Mouse (Mus musculus) heart, adult 11 months (tissue): ENCODE data around the gene Acta1.

ENCODE experiments used
- DNase-seq: peaks from one replicate; pipeline ENCODE4 v3.0.0; 2022

Gene Acta1

GRCm38 (mm10) chr8:123894502-123895097 is at the start of gene Acta1:
Gene Acta1, minus strand, starts transcription at chr8:123894751.
- DNase-seq, result peak; percentile 88

GRCm38 (mm10) chr8:123929026-123929425 is 34.5 kb upstream of the Acta1 start:
- DNase-seq, result no peak

- no peak for DNase-seq
These were observed 31.1 kb upstream of the Acta1 start for GRCm38 (mm10) chr8:123925671-123926070.

DNA sequence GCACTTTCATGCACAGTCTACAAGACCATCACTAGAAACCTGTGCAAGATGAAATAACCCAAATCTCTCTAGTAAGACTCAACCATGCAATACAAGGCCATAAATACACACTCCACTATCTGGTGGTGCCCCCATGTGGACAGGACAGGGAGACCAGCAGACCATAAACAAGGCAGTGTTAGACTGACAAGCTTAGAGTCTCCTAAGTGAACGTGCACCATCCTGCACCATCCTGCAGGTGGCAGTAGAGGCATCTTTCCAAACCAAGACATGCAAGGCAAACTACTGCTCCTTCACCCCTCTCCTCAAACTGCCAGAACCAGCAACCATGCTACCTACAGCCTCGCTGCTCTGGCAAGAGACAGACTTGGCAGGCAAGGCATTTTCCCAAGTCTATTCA is 30.2 kb upstream of the Acta1 start:
- peak; percentile 96 for DNase-seq

- DNase-seq, result no peak
These were observed 20.1 kb upstream of the Acta1 start for GRCm38 (mm10) chr8:123914635-123915034.

GRCm38 (mm10) chr8:123912265-123912664 is 17.7 kb upstream of the Acta1 start:
- no peak for DNase-seq

GRCm38 (mm10) chr8:123907604-123908003 is 13.1 kb upstream of the Acta1 start:
- no peak for DNase-seq

DNA sequence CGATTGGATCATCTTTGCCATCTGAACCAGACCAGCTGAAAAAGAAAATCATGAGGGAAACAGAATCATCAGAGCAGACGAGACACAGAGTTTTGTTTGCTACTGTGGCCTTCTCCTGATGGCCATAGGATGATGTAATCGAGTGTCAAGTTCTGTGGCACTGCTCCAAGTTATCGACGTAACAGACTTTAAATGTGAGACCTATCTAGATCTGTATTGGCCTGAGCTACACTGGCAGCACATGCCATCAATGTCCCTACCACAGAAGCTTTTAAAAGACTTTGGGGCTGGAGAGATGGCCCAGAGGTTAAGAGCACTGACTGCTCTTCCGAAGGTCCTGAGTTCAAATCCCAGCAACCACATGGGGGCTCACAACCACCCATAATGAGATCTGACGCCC is 8.1 kb upstream of the Acta1 start:
- DNase-seq, result no peak

GRCm38 (mm10) chr8:123899366-123899765 is 4.8 kb upstream of the Acta1 start:
- DNase-seq, result no peak

GRCm38 (mm10) chr8:123898576-123898975 is 4.0 kb upstream of the Acta1 start:
- DNase-seq, result no peak

DNA sequence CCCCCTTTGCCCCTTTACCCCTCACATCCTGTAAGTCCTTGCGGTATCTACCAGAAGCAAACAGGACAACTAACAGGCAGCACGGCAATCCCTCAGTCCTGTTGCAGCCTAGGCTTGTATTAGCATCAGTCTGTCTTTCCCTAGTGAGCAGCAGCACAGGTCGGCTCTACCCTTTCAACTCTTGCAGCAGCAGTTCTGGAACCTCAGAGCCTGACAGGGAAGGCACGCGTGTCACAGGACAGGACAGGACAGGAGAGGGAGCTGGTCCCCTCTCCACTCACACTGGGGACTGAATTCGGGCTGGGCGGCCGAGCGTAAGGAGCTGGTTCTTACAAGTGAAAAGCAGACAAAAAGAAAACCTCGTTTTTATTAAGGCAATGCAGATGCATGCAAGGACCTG is 2.2 kb upstream of the Acta1 start:
- DNase-seq, result no peak

GRCm38 (mm10) chr8:123896366-123896761 is 1.8 kb upstream of the Acta1 start:
- no peak for DNase-seq

DNA sequence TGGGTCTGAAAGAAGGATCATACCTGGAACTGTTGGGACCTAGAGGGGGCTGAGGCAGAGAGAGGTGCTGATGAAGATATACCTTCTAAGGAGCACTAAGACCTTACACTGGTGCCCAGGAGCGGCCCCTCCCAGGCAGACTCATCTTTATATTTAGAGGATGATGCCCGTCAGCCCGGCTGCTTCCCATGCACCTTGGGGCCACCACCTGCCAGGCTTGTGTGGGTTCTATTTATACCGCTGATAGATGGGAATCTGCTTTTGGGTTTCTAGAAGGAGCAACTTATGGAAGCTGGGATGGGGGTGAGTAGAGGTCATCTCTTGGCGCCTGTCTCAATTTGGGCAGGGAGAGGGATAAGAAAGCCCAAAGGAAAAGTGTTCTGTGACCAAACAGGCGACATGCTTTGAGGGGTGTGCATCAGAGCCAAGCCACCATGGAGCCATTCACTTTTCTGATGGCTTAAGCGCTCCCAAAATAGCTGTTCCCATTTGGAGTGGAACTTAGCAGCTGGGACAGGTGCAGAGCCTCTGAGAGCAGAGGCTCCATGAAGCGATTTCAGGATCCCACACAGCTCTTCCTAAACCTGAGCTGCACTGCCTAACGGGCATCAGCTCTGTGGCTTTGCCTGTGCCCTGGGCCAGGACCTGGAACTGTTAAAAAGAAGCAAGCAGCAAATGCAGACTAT is 1.3 kb upstream of the Acta1 start:
- no peak for DNase-seq

DNA sequence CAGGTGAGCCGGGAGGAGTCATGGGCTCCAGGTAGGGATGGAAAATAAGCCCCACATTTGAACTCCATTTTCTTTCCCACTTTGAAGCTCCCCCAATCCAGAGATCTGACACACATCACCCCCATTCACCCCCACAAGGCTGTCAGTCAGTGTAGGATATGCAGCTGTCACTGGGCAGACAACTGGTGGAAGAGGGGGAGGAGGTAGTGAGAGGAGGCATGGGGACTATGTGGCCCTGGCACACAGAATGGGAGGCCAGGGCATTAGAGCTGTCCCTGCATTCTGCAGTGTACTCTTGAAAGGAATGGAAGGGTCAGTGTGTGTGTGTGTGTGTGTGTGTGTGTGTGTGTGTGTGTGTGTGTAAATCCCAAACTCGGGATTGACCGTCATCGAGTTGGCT is 679 bp upstream of the Acta1 start:
- no peak for DNase-seq

DNA sequence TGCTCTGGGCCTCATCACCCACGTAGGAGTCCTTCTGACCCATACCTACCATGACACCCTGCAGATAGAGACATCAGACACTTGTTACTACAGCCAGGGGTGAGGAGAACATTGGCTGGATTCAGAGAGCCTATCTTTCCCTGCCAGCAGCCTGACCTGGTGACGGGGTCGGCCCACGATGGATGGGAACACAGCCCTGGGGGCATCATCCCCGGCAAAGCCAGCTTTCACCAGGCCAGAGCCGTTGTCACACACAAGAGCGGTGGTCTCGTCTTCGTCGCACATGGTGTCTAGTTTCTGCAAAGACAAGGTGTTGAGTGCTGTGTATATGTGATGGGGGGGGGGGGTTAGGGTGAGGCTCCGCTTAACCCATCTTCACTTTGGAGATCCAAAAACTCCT is 1.1 kb downstream of the Acta1 start:
- DNase-seq, result no peak

DNA sequence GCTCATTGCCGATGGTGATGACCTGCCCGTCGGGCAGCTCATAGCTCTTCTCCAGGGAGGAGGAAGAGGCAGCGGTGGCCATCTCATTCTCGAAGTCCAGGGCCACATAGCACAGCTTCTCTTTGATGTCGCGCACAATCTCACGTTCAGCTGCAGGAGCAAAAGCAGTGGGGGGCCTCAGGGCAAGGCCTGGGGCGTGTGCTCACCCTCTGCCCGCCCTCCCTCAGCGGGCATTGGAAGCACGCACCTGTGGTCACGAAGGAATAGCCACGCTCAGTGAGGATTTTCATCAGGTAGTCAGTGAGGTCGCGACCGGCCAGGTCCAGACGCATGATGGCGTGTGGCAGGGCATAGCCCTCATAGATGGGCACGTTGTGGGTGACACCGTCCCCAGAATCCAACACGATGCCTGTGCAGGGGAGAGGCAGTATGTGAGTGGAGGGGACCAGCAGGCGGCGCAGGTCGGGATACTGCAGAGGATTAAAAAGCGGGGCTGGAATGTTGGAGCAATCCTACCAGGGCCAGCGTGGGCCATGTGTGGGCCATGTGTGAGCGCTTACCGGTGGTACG is 1.9 kb downstream of the Acta1 start:
- DNase-seq, result no peak

GRCm38 (mm10) chr8:123891883-123892585 is 2.5 kb downstream of the Acta1 start:
- DNase-seq, result no peak

GRCm38 (mm10) chr8:123891271-123891670 is 3.3 kb downstream of the Acta1 start:
- DNase-seq, result no peak

DNA sequence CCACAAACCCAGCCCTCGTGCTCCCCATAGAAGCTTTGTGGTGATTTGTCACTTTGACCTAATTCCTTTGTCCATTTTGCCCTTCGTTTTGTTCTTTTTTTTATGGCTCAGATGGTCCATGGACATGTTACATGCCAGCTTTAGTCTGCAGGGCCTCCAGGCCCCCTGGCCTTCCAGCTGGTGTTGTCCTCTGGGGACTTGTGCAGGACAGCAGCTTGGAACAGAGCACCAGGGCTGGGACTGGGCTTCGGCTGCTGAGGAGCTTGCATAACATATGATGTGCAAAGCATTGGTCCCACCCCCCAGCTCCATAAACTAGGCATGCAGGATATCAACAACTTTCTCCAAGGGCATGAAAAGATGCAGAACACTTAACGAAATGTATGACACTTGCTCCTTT is 4.8 kb downstream of the Acta1 start:
- no peak for DNase-seq

DNA sequence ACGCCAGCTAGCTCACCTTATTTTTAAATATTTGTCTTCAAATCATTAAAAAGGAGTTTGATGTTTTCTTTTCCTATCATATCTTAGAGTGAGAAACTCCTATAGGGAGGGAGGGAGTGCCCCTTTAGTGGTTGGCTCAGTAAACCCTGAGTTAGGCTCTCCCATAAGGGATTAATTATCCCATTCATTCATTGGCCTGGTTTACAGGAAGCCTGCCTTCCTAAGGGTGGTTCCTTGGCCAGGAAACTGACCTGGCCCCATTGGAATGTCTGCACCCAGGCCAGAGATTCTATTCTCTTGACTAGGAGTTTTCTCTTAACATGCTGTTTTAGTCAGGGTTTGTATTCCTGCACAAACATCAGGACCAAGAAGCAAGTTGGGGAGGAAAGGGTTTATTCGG is 6.6 kb downstream of the Acta1 start:
- no peak for DNase-seq

- DNase-seq, result no peak
These were observed 7.4 kb downstream of the Acta1 start for GRCm38 (mm10) chr8:123887163-123887562.

GRCm38 (mm10) chr8:123884721-123885565 is 9.6 kb downstream of the Acta1 start:
- DNase-seq, result no peak

DNA sequence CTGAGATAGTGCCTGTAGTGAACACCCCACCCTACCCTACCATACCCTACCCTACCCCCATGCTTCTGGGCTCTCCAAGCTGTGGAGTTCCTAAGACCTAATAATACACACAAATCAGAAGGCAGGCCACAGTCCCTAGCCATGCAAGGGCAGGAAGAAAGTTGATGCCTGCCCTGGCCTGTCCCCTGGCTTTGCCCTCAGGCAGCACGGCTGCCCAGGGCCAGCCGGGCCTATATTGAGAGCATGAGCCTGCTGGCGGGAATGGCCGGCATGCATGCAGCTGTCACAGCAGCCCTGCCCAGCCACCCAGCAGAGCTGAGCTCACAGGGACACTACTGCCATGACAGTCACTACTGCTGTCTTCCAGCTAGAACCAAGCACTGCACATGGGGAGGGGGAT is 11.5 kb downstream of the Acta1 start:
- DNase-seq, result no peak
